Mouse (Mus musculus) testis, adult 2 months (tissue): ENCODE data around the gene Ush1g.

Experiments
- CTCF ChIP-seq: fragments of 200-500 bp; IDR thresholded peaks from 2 replicates; pipeline ENCODE4 v1.5.1; 2012; ENCODE audit warnings: low read depth, mild to moderate bottlenecking, inconsistent platforms, low read length, moderate library complexity; ENCODE audit not compliant: control insufficient read depth, insufficient read depth, insufficient replicate concordance
- POLR2A ChIP-seq: fragments of 200-500 bp; IDR thresholded peaks from 2 replicates; pipeline ENCODE4 v1.6.1; 2012; ENCODE audit warnings: low read depth, mild to moderate bottlenecking, inconsistent platforms, low read length, moderate library complexity; ENCODE audit not compliant: control insufficient read depth

DNA sequence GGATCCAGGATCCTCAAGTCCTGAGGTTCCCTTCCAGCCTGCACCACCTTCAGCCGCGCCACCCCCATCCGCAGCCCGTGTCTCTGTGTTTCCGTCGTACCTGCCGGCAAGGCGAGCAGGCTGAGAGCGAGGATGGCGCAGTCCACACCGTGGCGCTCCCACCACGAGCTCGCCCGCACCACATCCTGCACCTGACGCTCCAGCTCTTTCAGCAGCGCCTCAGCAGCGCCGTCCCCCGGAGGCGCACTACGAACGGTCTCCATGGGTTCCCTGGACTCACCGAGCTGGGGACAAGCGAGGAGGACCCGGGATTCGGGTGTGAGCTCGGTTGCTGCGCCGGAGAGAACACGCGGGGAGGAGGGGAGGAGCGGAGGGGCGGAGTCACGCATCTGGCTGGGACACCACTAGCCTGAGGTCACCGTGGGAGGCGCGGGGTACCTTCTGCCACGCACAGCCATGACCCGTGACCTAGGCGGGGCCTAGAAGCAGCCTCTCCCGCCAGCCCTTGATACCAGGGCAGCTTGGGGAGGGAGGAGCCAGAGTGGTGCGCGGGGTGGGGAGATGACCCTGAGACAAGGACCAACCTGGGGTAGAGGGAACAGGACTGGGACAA lies 24.5 kb downstream of the Ush1g start, which contains the start of gene Fads6:
- 0 out of 2 replicates have a peak, but pooled peaks have one; percentile 34 for TF ChIP-seq POLR2A
- TF ChIP-seq CTCF = no peak
